Mouse (Mus musculus): Measurements from ENCODE around the gene Rgs1. TPM values are rescaled to one million over a fixed set of nuclear protein-coding genes. Genes with fewer than 3 reads are reported as not detected.
A peak's percentile ranks its signal among the peaks of the same experiment; 100 is the strongest.

Rgs1 gene
- total and polyA plus RNA-seq, 2 experiments from 2014 or later = not detected

- no peak for DNase-seq (ENCODE audit: low spot score)
- no peaks in the 10 kb centered on the region for H3K4me1 ChIP-seq (ENCODE audit: insufficient read depth, low read length)
- WGBS = 87% methylated on average over 2 of the region's 2 CpGs
- H3K36me3 ChIP-seq (ENCODE audit: insufficient read depth, low read length) = no peaks in the 10 kb centered on the region
- no peak for TF ChIP-seq CTCF (IDR thresholded peaks at IDR 0.05)
- H3K9me3 ChIP-seq (ENCODE audit: low read length) = no peaks in the 10 kb centered on the region
- no peak overlapping the region for H3K9ac ChIP-seq (replicated peaks; ENCODE audit: low read length, poor library complexity, severe bottlenecking)
- H3K4me2 ChIP-seq (ENCODE audit: low read depth, low read length, poor library complexity, severe bottlenecking) = no peak overlapping the region
- H3K27me3 ChIP-seq (ENCODE audit: insufficient read depth, low read length) = no peaks in the 10 kb centered on the region
- H3K4me3 ChIP-seq (ENCODE audit: low read depth, low read length) = no peak overlapping the region
- H3K27ac ChIP-seq (ENCODE audit: low read depth, low read length) = no peak overlapping the region
- ATAC-seq (ENCODE audit: low FRiP score) = no peak
These were observed 44.3 kb downstream of the Rgs1 start for GRCm38 (mm10) chr1:144204766-144205165.

GRCm38 (mm10) chr1:144202939-144203338 lies 46.1 kb downstream of the Rgs1 start:
- no peak for ATAC-seq (ENCODE audit: low FRiP score)
- no peaks in the 10 kb centered on the region for H3K36me3 ChIP-seq (ENCODE audit: insufficient read depth, low read length)
- TF ChIP-seq CTCF (IDR thresholded peaks at IDR 0.05) = no peak
- no peak overlapping the region for H3K4me3 ChIP-seq (ENCODE audit: low read depth, low read length)
- H3K4me2 ChIP-seq (ENCODE audit: low read depth, low read length, poor library complexity, severe bottlenecking) = no peak overlapping the region
- H3K27ac ChIP-seq (ENCODE audit: low read depth, low read length) = no peak overlapping the region
- no peak for DNase-seq (ENCODE audit: low spot score)
- WGBS = 93% methylated on average over 4 of the region's 4 CpGs
- H3K4me1 ChIP-seq (ENCODE audit: insufficient read depth, low read length) = no peaks in the 10 kb centered on the region
- H3K9ac ChIP-seq (replicated peaks; ENCODE audit: low read length, poor library complexity, severe bottlenecking) = no peak overlapping the region
- no peaks in the 10 kb centered on the region for H3K27me3 ChIP-seq (ENCODE audit: insufficient read depth, low read length)
- no peaks in the 10 kb centered on the region for H3K9me3 ChIP-seq (ENCODE audit: low read length)

- H3K9ac ChIP-seq (replicated peaks; ENCODE audit: low read length, poor library complexity, severe bottlenecking) = no peak overlapping the region
- H3K36me3 ChIP-seq (ENCODE audit: insufficient read depth, low read length) = no peaks in the 10 kb centered on the region
- 80% methylated on average over 2 of the region's 2 CpGs for WGBS
- no peaks in the 10 kb centered on the region for H3K4me1 ChIP-seq (ENCODE audit: insufficient read depth, low read length)
- no peak overlapping the region for H3K4me3 ChIP-seq (ENCODE audit: low read depth, low read length)
- DNase-seq (ENCODE audit: low spot score) = no peak
- H3K9me3 ChIP-seq (ENCODE audit: low read length) = no peaks in the 10 kb centered on the region
- no peak overlapping the region for H3K27ac ChIP-seq (ENCODE audit: low read depth, low read length)
- H3K4me2 ChIP-seq (ENCODE audit: low read depth, low read length, poor library complexity, severe bottlenecking) = no peak overlapping the region
- no peak for ATAC-seq (ENCODE audit: low FRiP score)
- no peak for TF ChIP-seq CTCF (IDR thresholded peaks at IDR 0.05)
- no peaks in the 10 kb centered on the region for H3K27me3 ChIP-seq (ENCODE audit: insufficient read depth, low read length)
These were observed 48.5 kb downstream of the Rgs1 start for GRCm38 (mm10) chr1:144200496-144200895.

GRCm38 (mm10) chr1:144199538-144199937 lies 49.5 kb downstream of the Rgs1 start:
- Histone ChIP-seq H3K27me3 (ENCODE audit: insufficient read depth, low read length) (no peaks in the 10 kb centered on the region), H3K9ac (replicated peaks; ENCODE audit: low read length, poor library complexity, severe bottlenecking) (no peak overlapping the region), H3K27ac (ENCODE audit: low read depth, low read length) (no peak overlapping the region), H3K4me3 (ENCODE audit: low read depth, low read length) (no peak overlapping the region), H3K4me2 (ENCODE audit: low read depth, low read length, poor library complexity, severe bottlenecking) (no peak overlapping the region), H3K36me3 (ENCODE audit: insufficient read depth, low read length) (no peaks in the 10 kb centered on the region), H3K9me3 (ENCODE audit: low read length) (no peaks in the 10 kb centered on the region), H3K4me1 (ENCODE audit: insufficient read depth, low read length) (no peaks in the 10 kb centered on the region)
- DNase-seq (ENCODE audit: low spot score) (no peak), ATAC-seq (ENCODE audit: low FRiP score) (no peak)
- TF ChIP-seq CTCF (IDR thresholded peaks at IDR 0.05) = no peak
- WGBS = 65% methylated on average over 1 of the region's 1 CpGs

GRCm38 (mm10) chr1:144197684-144198083 lies 51.4 kb downstream of the Rgs1 start:
- 32% methylated on average over 3 of the region's 3 CpGs for WGBS
- no peak for ATAC-seq (ENCODE audit: low FRiP score)

More at GRCm38 (mm10) chr1:144197684-144198083, 51.4 kb downstream of the Rgs1 start:
- H3K4me2 ChIP-seq (ENCODE audit: low read depth, low read length, poor library complexity, severe bottlenecking) = no peak overlapping the region
- H3K4me1 ChIP-seq (ENCODE audit: insufficient read depth, low read length) = no peaks in the 10 kb centered on the region
- peak; percentile 70 for DNase-seq (ENCODE audit: low spot score)
- no peaks in the 10 kb centered on the region for H3K9me3 ChIP-seq (ENCODE audit: low read length)
- H3K9ac ChIP-seq (replicated peaks; ENCODE audit: low read length, poor library complexity, severe bottlenecking) = no peak overlapping the region
- no peak overlapping the region for H3K4me3 ChIP-seq (ENCODE audit: low read depth, low read length)
- H3K27ac ChIP-seq (ENCODE audit: low read depth, low read length) = no peak overlapping the region
- no peaks in the 10 kb centered on the region for H3K36me3 ChIP-seq (ENCODE audit: insufficient read depth, low read length)
- H3K27me3 ChIP-seq (ENCODE audit: insufficient read depth, low read length) = no peaks in the 10 kb centered on the region
- peak; percentile 79 for TF ChIP-seq CTCF (IDR thresholded peaks at IDR 0.05)

Other genes with a start within 250 kb of the Rgs1 start
- 26.4 and 34.4 TPM in 2 replicates for gene Rgs2, start 245.1 kb downstream of the Rgs1 start, total RNA-seq (2014; rRNA removed)
- gene Rgs2, start 245.1 kb downstream of the Rgs1 start, polyA plus RNA-seq (2015; fragmentation: Nextera tagmentation; extraction: Ambion mirVana) = 83.3 and 85.2 TPM in 2 replicates
- 0.71 TPM in 1 of 2 replicates, not detected in the other for gene Rgs13, start 71.9 kb downstream of the Rgs1 start, total RNA-seq (2014; rRNA removed)
- gene Rgs13, start 71.9 kb downstream of the Rgs1 start, polyA plus RNA-seq (2015; fragmentation: Nextera tagmentation; extraction: Ambion mirVana) = 0.65 and 0.95 TPM in 2 replicates

All from midbrain, postnatal 0 days (tissue).